Mouse (Mus musculus): ENCODE measurements around the gene Adgrl3. TPM values are rescaled to one million over a fixed set of nuclear protein-coding genes. Genes with fewer than 3 reads are reported as not detected.

Gene Adgrl3
- polyA plus RNA-seq, 1 experiment from 2014 or later = 31.7 TPM

DNA sequence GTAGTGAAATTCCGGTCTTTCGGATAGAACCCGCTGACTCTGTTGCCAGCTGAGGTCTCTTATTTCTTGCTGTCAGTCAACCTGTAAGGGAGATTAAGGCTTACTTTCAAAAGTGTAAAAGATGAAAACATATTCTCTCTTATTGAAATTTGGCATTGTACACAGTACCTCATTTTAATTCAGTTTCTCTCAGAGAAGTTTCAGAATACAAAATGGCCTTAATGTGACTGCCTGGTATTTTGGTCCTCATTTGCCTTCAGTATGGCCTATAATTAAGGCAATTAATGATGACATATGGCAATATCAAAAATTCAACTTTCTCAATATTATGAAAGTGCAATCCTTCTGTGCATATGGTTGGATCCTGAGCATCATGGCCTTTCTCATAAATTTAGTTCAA is 455.5 kb downstream of the Adgrl3 start:
- peak; percentile 33; the same call in 1 of the 2 replicates for ATAC-seq
- no peak overlapping the region for H3K4me3 ChIP-seq
- no peak overlapping the region for H3K4me2 ChIP-seq
- H3K9ac ChIP-seq = no peak overlapping the region
- H3K9me3 ChIP-seq (replicated peaks) = no peaks in the 10 kb centered on the region
- H3K27ac ChIP-seq = no peak overlapping the region
- H3K27me3 ChIP-seq = no peaks in the 10 kb centered on the region
- H3K36me3 ChIP-seq (ENCODE audit: poor library complexity, severe bottlenecking) = no peaks in the 10 kb centered on the region
- H3K4me1 ChIP-seq = 0 out of 2 replicates have a peak, but pooled peaks cover 4% of the 10 kb centered on the region
- 78% methylated on average over 3 of the region's 3 CpGs for WGBS

GRCm38 (mm10) chr5:81475971-81476606 is 456.2 kb downstream of the Adgrl3 start:
- Histone ChIP-seq H3K9ac (no peak overlapping the region), H3K36me3 (ENCODE audit: poor library complexity, severe bottlenecking) (no peaks in the 10 kb centered on the region), H3K27me3 (no peaks in the 10 kb centered on the region), H3K4me3 (no peak overlapping the region), H3K4me2 (no peak overlapping the region), H3K9me3 (replicated peaks) (no peaks in the 10 kb centered on the region), H3K27ac (no peak overlapping the region), H3K4me1 (0 out of 2 replicates have a peak, but pooled peaks cover 4% of the 10 kb centered on the region)
- no peak for ATAC-seq
- WGBS = 72% methylated on average over 8 of the region's 8 CpGs

DNA sequence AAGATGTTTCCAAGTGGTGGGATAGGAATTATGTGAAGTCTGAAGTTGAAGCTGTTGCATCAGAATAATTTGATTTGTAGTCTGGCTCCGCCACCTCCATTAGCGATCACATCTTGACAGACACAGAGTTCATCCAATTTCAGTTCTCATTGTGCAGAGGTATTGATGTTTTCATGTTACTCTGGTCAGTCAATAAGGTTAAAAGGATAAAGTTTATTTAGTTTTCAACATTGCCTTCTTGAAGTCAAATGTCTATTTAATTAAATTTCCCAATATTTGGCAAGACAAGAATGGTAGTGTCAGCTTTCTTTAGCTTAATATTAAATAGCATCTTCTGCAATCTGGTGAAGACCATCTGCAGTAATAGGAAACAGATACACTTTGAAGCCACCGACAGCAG is 461.0 kb downstream of the Adgrl3 start:
- ATAC-seq = no peak
- WGBS = 90% methylated on average over 3 of the region's 3 CpGs
- H3K4me3 ChIP-seq = no peak overlapping the region

DNA sequence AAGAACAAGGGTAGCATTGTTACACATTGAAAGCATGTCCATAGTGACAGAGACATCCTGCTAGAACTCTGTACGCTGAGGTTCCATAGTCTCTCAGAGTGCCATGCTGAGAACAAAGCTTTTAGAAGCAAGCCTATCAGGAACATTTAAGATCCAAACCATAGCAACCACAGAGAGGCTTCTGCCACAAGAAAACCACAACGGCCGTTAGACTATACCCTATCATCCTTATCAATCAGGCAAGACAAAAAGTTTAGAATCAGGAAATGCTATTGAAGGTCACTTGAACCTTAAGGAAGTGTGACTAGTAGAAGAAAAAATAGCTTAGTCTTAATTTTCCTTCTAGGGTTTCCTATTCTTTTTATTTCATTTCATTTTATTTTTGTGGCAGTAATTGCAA is 464.0 kb downstream of the Adgrl3 start:
- H3K36me3 ChIP-seq (ENCODE audit: poor library complexity, severe bottlenecking) = no peaks in the 10 kb centered on the region
- 54% methylated on average over 3 of the region's 3 CpGs for WGBS
- no peak for ATAC-seq

More for the DNA sequence above, 461.0 kb downstream of the Adgrl3 start:
- Histone ChIP-seq H3K36me3 (ENCODE audit: poor library complexity, severe bottlenecking) (no peaks in the 10 kb centered on the region), H3K9me3 (replicated peaks) (no peaks in the 10 kb centered on the region), H3K4me1 (no peaks in the 10 kb centered on the region), H3K4me2 (no peak overlapping the region), H3K9ac (no peak overlapping the region), H3K27ac (no peak overlapping the region), H3K27me3 (no peaks in the 10 kb centered on the region)

GRCm38 (mm10) chr5:81501076-81501475 is 481.1 kb downstream of the Adgrl3 start:
- Histone ChIP-seq H3K4me3 (no peak overlapping the region), H3K36me3 (ENCODE audit: poor library complexity, severe bottlenecking) (no peaks in the 10 kb centered on the region), H3K27ac (no peak overlapping the region), H3K4me1 (no peaks in the 10 kb centered on the region), H3K9ac (no peak overlapping the region), H3K27me3 (no peaks in the 10 kb centered on the region), H3K9me3 (replicated peaks) (no peaks in the 10 kb centered on the region), H3K4me2 (no peak overlapping the region)
- ATAC-seq = no peak
- 87% methylated on average over 3 of the region's 3 CpGs for WGBS

More for the DNA sequence above, 464.0 kb downstream of the Adgrl3 start:
- Histone ChIP-seq H3K27me3 (no peaks in the 10 kb centered on the region), H3K4me1 (no peaks in the 10 kb centered on the region), H3K9ac (no peak overlapping the region), H3K9me3 (replicated peaks) (no peaks in the 10 kb centered on the region), H3K4me2 (no peak overlapping the region), H3K27ac (no peak overlapping the region), H3K4me3 (no peak overlapping the region)

DNA sequence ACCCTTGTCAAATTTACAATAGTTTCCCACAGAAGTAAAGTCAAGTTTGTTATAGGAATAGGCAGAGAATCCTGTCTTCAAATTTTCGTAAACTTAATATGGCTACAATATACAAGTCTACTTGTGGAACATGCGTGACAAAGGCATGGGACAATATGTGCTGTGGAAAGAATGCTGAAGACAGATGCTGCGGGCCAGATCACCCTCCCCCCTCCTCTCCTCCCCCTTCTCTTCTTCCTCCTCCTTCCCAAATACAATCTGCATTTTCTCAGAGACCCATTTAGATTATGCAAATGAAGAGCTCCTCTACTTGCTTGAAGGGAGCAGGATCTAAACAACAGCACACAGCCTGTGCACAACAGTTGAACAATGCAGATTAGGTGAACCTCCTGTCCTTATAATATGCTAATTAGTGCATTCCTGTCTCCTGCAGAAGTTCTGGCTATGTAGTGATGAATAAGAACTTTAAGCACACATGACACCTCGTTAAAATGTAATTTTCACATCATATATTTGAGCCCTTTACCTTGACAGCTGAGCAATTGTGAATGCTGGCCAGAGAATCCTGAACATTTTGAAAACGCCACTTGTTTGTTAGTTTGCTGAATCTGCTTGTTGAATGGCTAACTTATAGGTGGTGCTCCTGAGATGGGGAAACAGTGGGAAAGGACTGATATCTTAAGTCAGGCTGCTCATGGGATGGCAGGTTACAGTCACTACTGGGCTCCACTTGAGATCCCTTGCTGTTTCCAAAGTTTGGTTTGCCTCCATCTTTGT is 499.0 kb downstream of the Adgrl3 start:
- Histone ChIP-seq H3K4me3 (no peak overlapping the region), H3K9ac (no peak overlapping the region), H3K4me1 (peaks cover 18% of the 10 kb centered on the region), H3K4me2 (peak overlapping the region; percentile 32), H3K27me3 (no peaks in the 10 kb centered on the region), H3K27ac (no peak overlapping the region), H3K9me3 (replicated peaks) (no peaks in the 10 kb centered on the region), H3K36me3 (ENCODE audit: poor library complexity, severe bottlenecking) (no peaks in the 10 kb centered on the region)
- 21% methylated on average over 5 of the region's 5 CpGs for WGBS
- peak; percentile 68; the same call in 1 of the 2 replicates for ATAC-seq

- Histone ChIP-seq H3K9ac (no peak overlapping the region), H3K4me2 (peak overlapping the region; percentile 32), H3K27ac (peak overlapping the region; percentile 19; the same call in 1 of the 2 replicates), H3K27me3 (no peaks in the 10 kb centered on the region), H3K4me3 (no peak overlapping the region), H3K9me3 (replicated peaks) (no peaks in the 10 kb centered on the region), H3K36me3 (ENCODE audit: poor library complexity, severe bottlenecking) (no peaks in the 10 kb centered on the region), H3K4me1 (peaks cover 18% of the 10 kb centered on the region)
- 13% methylated on average over 11 of the region's 11 CpGs for WGBS
- ATAC-seq = peak; percentile 78; the same call in 1 of the 2 replicates
These were observed 499.8 kb downstream of the Adgrl3 start for GRCm38 (mm10) chr5:81519497-81520382.

DNA sequence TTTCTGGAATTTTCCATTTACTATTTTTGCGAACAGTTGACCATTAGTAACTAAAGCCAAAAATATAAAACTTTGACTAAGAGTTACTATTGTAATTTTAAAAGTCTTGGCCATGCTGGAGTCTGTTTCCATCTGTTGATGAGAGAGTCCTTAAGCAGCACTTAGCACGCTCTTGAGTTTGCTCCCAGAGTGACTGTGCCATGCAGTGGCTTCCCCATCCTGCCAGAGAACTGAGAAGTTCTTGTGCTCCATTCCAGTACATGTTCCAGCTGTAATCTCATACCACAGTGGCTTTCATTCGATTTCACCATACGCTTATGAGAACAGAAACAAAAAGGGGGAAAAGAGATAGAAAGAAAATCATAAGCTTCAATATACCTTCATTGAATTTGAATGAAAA is 502.8 kb downstream of the Adgrl3 start:
- Histone ChIP-seq H3K4me1 (peaks cover 18% of the 10 kb centered on the region), H3K36me3 (ENCODE audit: poor library complexity, severe bottlenecking) (no peaks in the 10 kb centered on the region), H3K27ac (no peak overlapping the region), H3K9me3 (replicated peaks) (no peaks in the 10 kb centered on the region), H3K9ac (no peak overlapping the region), H3K4me3 (no peak overlapping the region), H3K4me2 (no peak overlapping the region), H3K27me3 (no peaks in the 10 kb centered on the region)
- 90% methylated on average over 4 of the region's 4 CpGs for WGBS
- no peak for ATAC-seq

GRCm38 (mm10) chr5:81524532-81524961 is 504.6 kb downstream of the Adgrl3 start:
- peaks cover 7% of the 10 kb centered on the region for H3K4me1 ChIP-seq
- H3K9ac ChIP-seq = no peak overlapping the region
- H3K27ac ChIP-seq = no peak overlapping the region
- 74% methylated on average over 12 of the region's 12 CpGs for WGBS
- no peak overlapping the region for H3K4me2 ChIP-seq
- no peaks in the 10 kb centered on the region for H3K36me3 ChIP-seq (ENCODE audit: poor library complexity, severe bottlenecking)
- no peak overlapping the region for H3K4me3 ChIP-seq
- no peaks in the 10 kb centered on the region for H3K9me3 ChIP-seq (replicated peaks)
- no peaks in the 10 kb centered on the region for H3K27me3 ChIP-seq
- peak; percentile 33; the same call in 1 of the 2 replicates for ATAC-seq

GRCm38 (mm10) chr5:81525326-81525725 is 505.4 kb downstream of the Adgrl3 start:
- Histone ChIP-seq H3K4me3 (no peak overlapping the region), H3K27me3 (no peaks in the 10 kb centered on the region), H3K27ac (no peak overlapping the region), H3K9ac (no peak overlapping the region), H3K4me2 (no peak overlapping the region), H3K36me3 (ENCODE audit: poor library complexity, severe bottlenecking) (no peaks in the 10 kb centered on the region), H3K4me1 (no peaks in the 10 kb centered on the region; the same call in 1 of the 2 replicates), H3K9me3 (replicated peaks) (no peaks in the 10 kb centered on the region)
- WGBS = 89% methylated on average over 2 of the region's 2 CpGs
- ATAC-seq = no peak

GRCm38 (mm10) chr5:81531639-81532038 is 511.7 kb downstream of the Adgrl3 start:
- Histone ChIP-seq H3K4me3 (no peak overlapping the region), H3K9me3 (replicated peaks) (no peaks in the 10 kb centered on the region)
- 90% methylated on average over 4 of the region's 4 CpGs for WGBS

DNA sequence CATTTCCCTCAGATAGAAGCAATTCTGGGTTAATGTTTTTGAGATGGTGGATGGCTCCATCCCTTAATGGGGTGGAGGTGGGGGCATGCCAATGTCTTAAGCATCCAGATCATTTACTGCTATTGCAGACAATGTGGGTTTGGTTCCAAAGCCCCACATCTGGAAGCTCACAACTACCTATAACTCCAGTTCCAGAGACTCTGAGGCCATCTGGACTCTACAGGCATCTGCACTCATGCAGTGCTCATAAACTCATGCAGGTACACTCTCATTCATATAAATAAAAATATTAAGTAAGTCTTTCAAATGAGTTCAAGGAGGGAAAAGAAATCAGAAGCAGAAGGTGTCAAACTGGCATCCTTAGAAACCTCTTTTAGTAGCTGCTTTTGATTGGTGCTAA is 530.3 kb downstream of the Adgrl3 start:
- Histone ChIP-seq H3K27me3 (no peaks in the 10 kb centered on the region), H3K9me3 (replicated peaks) (no peaks in the 10 kb centered on the region), H3K4me3 (no peak overlapping the region), H3K9ac (no peak overlapping the region), H3K27ac (no peak overlapping the region), H3K36me3 (ENCODE audit: poor library complexity, severe bottlenecking) (no peaks in the 10 kb centered on the region), H3K4me2 (no peak overlapping the region), H3K4me1 (no peaks in the 10 kb centered on the region)
- no peak for ATAC-seq

More at GRCm38 (mm10) chr5:81531639-81532038, 511.7 kb downstream of the Adgrl3 start:
- Histone ChIP-seq H3K4me1 (no peaks in the 10 kb centered on the region), H3K27me3 (no peaks in the 10 kb centered on the region), H3K36me3 (ENCODE audit: poor library complexity, severe bottlenecking) (no peaks in the 10 kb centered on the region), H3K27ac (no peak overlapping the region), H3K9ac (no peak overlapping the region), H3K4me2 (no peak overlapping the region)
- no peak for ATAC-seq
